Mouse (Mus musculus) midbrain, embryonic 13.5 days (tissue): ENCODE results near the gene Ndrg4. TPM values are rescaled to one million over a fixed set of nuclear protein-coding genes. Genes with fewer than 3 reads are reported as not detected.
A peak's percentile ranks its signal among the peaks of the same experiment; 100 is the strongest.
"Not testable (repeated sequence)": the region's sequence is repeated elsewhere in the genome, so short reads cannot be mapped to it uniquely, and the experiment has no call there.

ENCODE experiments used
- ATAC-seq: fragments of 200-750 bp; cut with Nextera tagmentation; 2 replicates; pipeline ENCODE4 v1.8.0; 2017; ENCODE audit warnings: mild to moderate bottlenecking, moderate TSS enrichment, moderate library complexity
- H3K27ac ChIP-seq: fragments of 300-500 bp; sonication (generic); 2 replicates; pipeline ENCODE4 v1.5.1; 2015; ENCODE audit warnings: inconsistent platforms, mild to moderate bottlenecking, moderate library complexity
- H3K27me3 ChIP-seq: fragments of 300-500 bp; sonication (generic); 2 replicates; pipeline ENCODE4 v1.6.1; 2015; ENCODE audit warnings: mild to moderate bottlenecking, inconsistent platforms
- H3K36me3 ChIP-seq: fragments of 300-500 bp; sonication (generic); 2 replicates; pipeline ENCODE4 v1.6.1; 2015; ENCODE audit warnings: mild to moderate bottlenecking, inconsistent platforms
- H3K4me1 ChIP-seq: fragments of 300-500 bp; sonication (generic); replicated peaks from 2 replicates; pipeline ENCODE4 v1.6.1; 2015; ENCODE audit warnings: inconsistent platforms
- H3K4me2 ChIP-seq: fragments of 300-500 bp; sonication (generic); replicated peaks from 2 replicates; pipeline ENCODE4 v1.6.1; 2015; ENCODE audit warnings: moderate library complexity, mild to moderate bottlenecking, inconsistent platforms
- H3K4me3 ChIP-seq: fragments of 300-500 bp; sonication (generic); replicated peaks from 2 replicates; pipeline ENCODE4 v1.5.1; 2015; ENCODE audit warnings: mild to moderate bottlenecking, inconsistent platforms
- H3K9ac ChIP-seq: fragments of 300-500 bp; sonication (generic); replicated peaks from 2 replicates; pipeline ENCODE4 v1.6.1; 2015; ENCODE audit warnings: mild to moderate bottlenecking, inconsistent platforms
- H3K9me3 ChIP-seq: fragments of 300-500 bp; sonication (generic); 2 replicates; pipeline ENCODE4 v1.6.1; 2016; ENCODE audit warnings: mild to moderate bottlenecking, inconsistent platforms
- WGBS: fragments of 180-500 bp; shearing (Covaris S2); methylation state at CpG from one replicate; pipeline ENCODE4 v1.1.7; 2015; 5-methylcytosine and 5-hydroxymethylcytosine counted together
- polyA plus RNA-seq: library from polyadenylated mRNA; unstranded; fragments of >200 nt; fragmentation: Nextera tagmentation; extraction: Ambion mirVana; gene quantifications from 2 replicates; pipeline ENCODE4 v1.2.1, GENCODE M21; 2015

Gene Ndrg4
- polyA plus RNA-seq, 1 experiment from 2014 or later = 159 TPM

GRCm38 (mm10) chr8:95661575-95661974, 15.2 kb upstream of the Ndrg4 start:
- Histone ChIP-seq H3K36me3 (no peaks in the 10 kb centered on the region), H3K4me2 (no peak overlapping the region), H3K4me3 (no peak overlapping the region), H3K27me3 (no peaks in the 10 kb centered on the region), H3K9me3 (no peaks in the 10 kb centered on the region; the same call in 1 of the 2 replicates), H3K4me1 (no peaks in the 10 kb centered on the region), H3K9ac (no peak overlapping the region), H3K27ac (no peak overlapping the region)
- ATAC-seq = no peak
- 89% methylated on average over 6 of the region's 6 CpGs for WGBS

DNA sequence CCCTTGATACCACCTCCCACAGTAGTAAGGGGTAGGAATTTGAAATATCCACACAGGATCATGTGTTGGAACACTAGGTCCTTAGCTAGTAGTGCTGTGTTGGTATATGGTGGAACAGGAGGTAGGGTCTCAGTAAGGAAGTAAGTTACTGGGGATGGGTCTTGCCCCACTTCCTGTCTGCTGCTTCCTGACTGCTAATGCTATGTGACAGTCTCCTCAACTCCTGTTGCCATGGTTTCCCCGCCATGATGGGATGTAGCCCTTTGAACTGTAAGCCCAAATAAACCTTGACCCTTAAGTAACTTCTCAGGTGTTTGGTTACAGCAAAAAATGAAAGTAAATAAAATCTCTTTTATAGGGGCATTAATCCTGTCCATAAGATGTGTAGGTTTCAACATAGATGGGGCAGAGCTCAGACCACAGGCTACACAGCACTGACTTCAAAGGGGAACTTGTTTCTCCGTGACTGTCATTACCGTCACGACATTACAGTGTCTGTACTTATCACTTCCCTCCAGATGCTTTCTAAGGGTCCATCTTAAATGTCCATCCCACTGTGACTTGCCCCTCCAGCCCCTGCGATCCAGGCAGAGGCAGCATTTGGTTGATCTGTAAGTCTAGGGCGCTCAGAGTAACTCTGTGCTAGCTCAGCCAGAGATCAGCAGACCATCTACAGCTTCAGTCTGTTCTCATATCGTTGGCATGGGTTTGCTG, 13.7 kb upstream of the Ndrg4 start:
- Histone ChIP-seq H3K9ac (no peak overlapping the region), H3K4me2 (no peak overlapping the region), H3K36me3 (no peaks in the 10 kb centered on the region), H3K27me3 (no peaks in the 10 kb centered on the region), H3K4me1 (peaks cover 3% of the 10 kb centered on the region; the same call in 1 of the 2 replicates), H3K9me3 (no peaks in the 10 kb centered on the region; the same call in 1 of the 2 replicates), H3K27ac (no peak overlapping the region), H3K4me3 (no peak overlapping the region)
- WGBS = 89% methylated on average over 7 of the region's 7 CpGs
- ATAC-seq = no peak

DNA sequence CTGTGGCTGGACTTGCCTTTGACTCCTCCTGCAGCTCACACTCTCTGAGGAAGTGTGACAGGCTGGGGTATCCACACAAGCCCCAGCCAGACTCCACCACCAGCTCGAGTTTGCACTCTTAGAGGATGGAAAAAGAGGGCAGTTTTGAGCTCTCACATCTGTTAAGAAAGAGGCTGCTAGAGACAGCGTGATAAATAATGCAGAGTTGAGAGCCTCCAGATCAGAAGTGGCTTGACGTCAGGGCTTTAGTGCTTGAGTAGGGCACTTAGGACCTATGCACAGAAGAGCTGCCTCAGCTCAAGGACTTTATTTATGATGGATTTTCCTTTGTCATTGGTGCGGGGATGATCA, 13.2 kb upstream of the Ndrg4 start:
- Histone ChIP-seq H3K36me3 (no peaks in the 10 kb centered on the region), H3K4me2 (no peak overlapping the region), H3K27me3 (no peaks in the 10 kb centered on the region), H3K9me3 (no peaks in the 10 kb centered on the region; the same call in 1 of the 2 replicates), H3K9ac (no peak overlapping the region), H3K4me3 (no peak overlapping the region), H3K4me1 (peaks cover 8% of the 10 kb centered on the region; the same call in 1 of the 2 replicates), H3K27ac (no peak overlapping the region)
- ATAC-seq = 0 out of 2 replicates have a peak, but pooled peaks have one; percentile 11
- WGBS = 72% methylated on average over 4 of the region's 4 CpGs

DNA sequence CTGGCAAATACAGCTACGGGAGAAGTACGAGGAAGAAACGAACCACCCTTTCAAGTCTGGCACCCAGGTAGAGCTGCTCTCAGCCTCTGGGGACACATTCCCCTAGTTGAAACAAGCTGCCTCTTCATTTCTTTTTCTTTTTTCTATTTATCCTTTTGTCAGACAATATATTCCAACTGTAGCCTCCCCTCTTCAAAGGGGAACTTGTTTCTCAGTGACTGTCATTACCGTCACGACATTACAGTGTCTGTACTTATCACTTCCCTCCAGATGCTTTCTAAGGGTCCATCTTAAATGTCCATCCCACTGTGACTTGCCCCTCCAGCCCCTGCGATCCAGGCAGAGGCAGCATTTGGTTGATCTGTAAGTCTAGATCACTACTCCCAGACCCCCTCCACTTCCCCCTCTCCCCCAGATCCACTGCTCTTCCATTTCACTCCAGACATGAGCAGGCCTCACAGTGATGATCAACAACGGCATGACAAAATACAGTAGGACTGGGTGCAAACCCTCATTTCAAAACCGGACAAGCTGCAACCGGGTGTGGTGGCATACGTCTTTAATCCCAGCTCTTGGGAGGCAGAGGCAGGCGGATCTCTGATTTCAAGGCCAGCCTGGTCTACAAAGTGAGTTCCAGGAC, 10.8 kb upstream of the Ndrg4 start:
- H3K4me1 ChIP-seq = peaks cover 10% of the 10 kb centered on the region; the same call in 1 of the 2 replicates
- 94% methylated on average over 11 of the region's 11 CpGs for WGBS
- H3K9me3 ChIP-seq, ATAC-seq, H3K36me3 ChIP-seq, H3K4me2 ChIP-seq, H3K4me3 ChIP-seq, H3K9ac ChIP-seq, H3K27me3 ChIP-seq, H3K27ac ChIP-seq: not testable (repeated sequence)

DNA sequence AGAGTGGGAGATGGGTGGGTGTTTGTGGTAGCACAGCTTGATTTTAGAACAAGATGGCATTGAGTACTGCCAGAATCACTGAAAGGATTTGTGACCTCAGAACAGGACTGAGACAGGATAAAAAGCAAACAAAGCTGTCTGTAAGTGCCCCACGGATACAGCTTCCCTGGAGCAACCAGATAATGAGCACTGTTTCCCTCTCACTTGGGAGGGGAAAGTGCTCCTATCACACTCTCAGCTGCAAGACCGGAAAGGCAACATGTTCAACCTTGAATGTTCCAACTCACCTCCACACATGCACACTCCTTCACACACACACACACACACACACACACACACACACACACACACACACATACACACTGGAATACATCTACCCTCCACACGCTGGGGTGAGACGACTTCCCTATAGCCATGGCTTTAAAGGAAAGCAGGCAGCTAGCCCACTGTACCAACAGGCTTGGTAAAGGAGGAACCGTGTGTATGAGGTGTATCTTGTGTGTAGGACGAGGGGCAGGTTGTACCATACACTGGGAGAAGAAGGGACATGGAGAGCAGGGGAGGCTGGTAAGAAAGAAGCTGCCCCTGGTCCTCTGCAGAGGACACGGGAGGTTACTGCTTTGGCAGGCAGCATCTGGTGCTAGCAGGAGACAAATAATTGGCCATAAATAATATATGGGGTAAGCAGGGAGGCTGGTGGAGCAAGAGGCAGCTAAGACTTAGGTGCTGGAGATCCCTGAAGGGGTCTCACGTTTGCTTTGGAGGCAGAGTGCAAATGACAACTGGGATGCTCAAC, 8.4 kb upstream of the Ndrg4 start:
- no peak overlapping the region for H3K4me3 ChIP-seq
- peak; percentile 69 for ATAC-seq
- H3K27ac ChIP-seq = peak overlapping the region; percentile 35
- WGBS = 55% methylated on average over 8 of the region's 8 CpGs
- H3K4me2 ChIP-seq = no peak overlapping the region
- no peaks in the 10 kb centered on the region; the same call in 1 of the 2 replicates for H3K9me3 ChIP-seq
- H3K9ac ChIP-seq = no peak overlapping the region
- H3K27me3 ChIP-seq = no peaks in the 10 kb centered on the region
- peaks cover 10% of the 10 kb centered on the region; the same call in 1 of the 2 replicates for H3K4me1 ChIP-seq
- no peaks in the 10 kb centered on the region for H3K36me3 ChIP-seq

- Histone ChIP-seq H3K27ac (no peak overlapping the region), H3K9me3 (no peaks in the 10 kb centered on the region; the same call in 1 of the 2 replicates), H3K36me3 (no peaks in the 10 kb centered on the region), H3K9ac (no peak overlapping the region), H3K4me2 (no peak overlapping the region), H3K4me3 (no peak overlapping the region), H3K4me1 (peaks cover 10% of the 10 kb centered on the region; the same call in 1 of the 2 replicates), H3K27me3 (peaks cover 6% of the 10 kb centered on the region)
- 83% methylated on average over 2 of the region's 2 CpGs for WGBS
- ATAC-seq = no peak
These were observed 6.8 kb upstream of the Ndrg4 start for GRCm38 (mm10) chr8:95669967-95670366.

DNA sequence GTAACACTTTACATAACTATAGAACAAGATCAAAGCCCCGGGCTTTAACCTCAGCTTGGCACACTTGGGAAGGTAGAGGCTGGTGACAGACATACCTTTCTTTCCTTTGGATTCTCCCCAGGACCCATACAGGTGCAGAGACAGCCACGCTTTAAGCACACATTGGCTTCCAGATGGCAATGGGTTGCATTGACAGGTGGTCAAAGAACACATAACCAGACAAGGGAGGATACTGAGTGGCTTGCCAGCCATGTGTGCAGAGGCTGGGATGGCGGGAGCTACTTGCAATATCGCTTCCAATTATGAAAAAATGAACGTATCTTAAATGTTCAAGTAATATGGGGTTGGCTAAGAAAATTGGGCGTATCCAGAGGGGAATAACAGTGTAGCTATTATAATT, 4.9 kb upstream of the Ndrg4 start:
- Histone ChIP-seq H3K27me3 (peaks cover 25% of the 10 kb centered on the region), H3K4me3 (no peak overlapping the region), H3K4me1 (peaks cover 10% of the 10 kb centered on the region; the same call in 1 of the 2 replicates), H3K9ac (no peak overlapping the region), H3K9me3 (no peaks in the 10 kb centered on the region), H3K4me2 (no peak overlapping the region), H3K27ac (no peak overlapping the region), H3K36me3 (no peaks in the 10 kb centered on the region)
- WGBS = 91% methylated on average over 6 of the region's 6 CpGs
- ATAC-seq = no peak

GRCm38 (mm10) chr8:95672811-95673210, 4.0 kb upstream of the Ndrg4 start:
- Histone ChIP-seq H3K36me3 (no peaks in the 10 kb centered on the region), H3K27ac (no peak overlapping the region), H3K4me1 (peaks cover 10% of the 10 kb centered on the region), H3K9ac (no peak overlapping the region), H3K27me3 (peaks cover 32% of the 10 kb centered on the region), H3K4me2 (no peak overlapping the region), H3K4me3 (no peak overlapping the region), H3K9me3 (no peaks in the 10 kb centered on the region)
- WGBS = 80% methylated on average over 5 of the region's 5 CpGs
- no peak for ATAC-seq

DNA sequence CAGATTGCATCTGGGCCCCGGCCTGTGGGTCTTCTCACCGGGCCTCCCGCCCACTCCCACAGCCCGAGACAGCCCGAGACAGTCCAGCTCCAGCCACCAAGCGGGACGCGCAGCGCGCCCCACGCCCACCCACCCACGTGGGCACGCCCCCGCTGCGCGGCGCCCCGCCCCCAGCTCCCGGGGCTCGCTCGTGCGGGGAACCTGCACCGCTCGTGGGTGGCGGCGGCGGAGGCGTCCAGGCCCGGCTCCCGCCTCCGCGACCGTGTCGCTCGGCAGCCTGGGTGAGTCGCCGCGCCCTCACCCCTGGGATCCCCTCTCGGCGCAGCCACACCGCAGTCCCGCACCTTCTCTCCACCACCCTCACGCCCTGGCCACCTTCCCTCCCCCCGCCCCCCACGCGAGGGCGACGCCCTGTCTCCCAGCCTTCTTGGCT, 827 bp downstream of the Ndrg4 start:
- peaks cover 14% of the 10 kb centered on the region for H3K4me1 ChIP-seq
- peak overlapping the region; percentile 82 for H3K4me2 ChIP-seq
- no peaks in the 10 kb centered on the region for H3K36me3 ChIP-seq
- 0% methylated on average over 12 of the region's 48 CpGs for WGBS
- ATAC-seq = peak; percentile 67
- H3K27me3 ChIP-seq = peaks cover 62% of the 10 kb centered on the region
- peak overlapping the region; percentile 62 for H3K4me3 ChIP-seq
- peak overlapping the region; percentile 77 for H3K9ac ChIP-seq
- H3K27ac ChIP-seq = peak overlapping the region; percentile 30; the same call in 1 of the 2 replicates
- H3K9me3 ChIP-seq = no peaks in the 10 kb centered on the region

DNA sequence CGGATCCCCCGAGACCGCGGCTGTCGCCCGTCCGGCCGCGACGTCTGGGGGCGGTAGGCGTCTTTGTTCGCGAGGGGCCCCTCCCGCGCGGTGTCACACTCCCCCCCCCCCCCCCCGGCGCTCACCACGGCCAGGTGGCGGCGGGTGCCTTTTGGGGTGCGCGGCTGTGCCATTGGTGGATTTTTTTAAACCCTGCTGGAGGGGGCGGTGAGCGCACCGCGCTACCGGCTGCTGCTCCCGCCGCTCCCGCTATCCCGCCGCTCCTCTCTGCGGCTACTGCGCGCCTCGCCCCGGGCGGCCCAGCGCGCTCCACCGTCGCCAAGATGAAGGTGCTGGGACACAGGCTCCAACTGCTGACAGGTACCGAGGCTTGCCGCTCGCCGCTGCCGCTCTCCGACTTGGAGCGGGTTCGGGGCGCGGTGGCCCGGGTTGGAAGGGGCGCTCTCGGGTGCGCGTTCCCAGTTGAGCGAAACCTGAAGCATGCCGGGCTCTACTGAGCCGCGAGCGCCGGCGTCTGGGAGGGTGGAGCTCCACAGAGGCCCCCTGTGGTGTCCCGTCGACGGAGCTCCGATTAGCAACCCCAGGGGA, 1.3 kb downstream of the Ndrg4 start:
- Histone ChIP-seq H3K9me3 (no peaks in the 10 kb centered on the region), H3K36me3 (no peaks in the 10 kb centered on the region), H3K9ac (peak overlapping the region; percentile 77), H3K4me3 (peak overlapping the region; percentile 62), H3K4me2 (peak overlapping the region; percentile 82), H3K4me1 (peaks cover 14% of the 10 kb centered on the region), H3K27ac (peak overlapping the region; percentile 30; the same call in 1 of the 2 replicates), H3K27me3 (peaks cover 62% of the 10 kb centered on the region)
- under 1% methylated on average over 63 of the region's 70 CpGs for WGBS
- ATAC-seq = peak; percentile 64

DNA sequence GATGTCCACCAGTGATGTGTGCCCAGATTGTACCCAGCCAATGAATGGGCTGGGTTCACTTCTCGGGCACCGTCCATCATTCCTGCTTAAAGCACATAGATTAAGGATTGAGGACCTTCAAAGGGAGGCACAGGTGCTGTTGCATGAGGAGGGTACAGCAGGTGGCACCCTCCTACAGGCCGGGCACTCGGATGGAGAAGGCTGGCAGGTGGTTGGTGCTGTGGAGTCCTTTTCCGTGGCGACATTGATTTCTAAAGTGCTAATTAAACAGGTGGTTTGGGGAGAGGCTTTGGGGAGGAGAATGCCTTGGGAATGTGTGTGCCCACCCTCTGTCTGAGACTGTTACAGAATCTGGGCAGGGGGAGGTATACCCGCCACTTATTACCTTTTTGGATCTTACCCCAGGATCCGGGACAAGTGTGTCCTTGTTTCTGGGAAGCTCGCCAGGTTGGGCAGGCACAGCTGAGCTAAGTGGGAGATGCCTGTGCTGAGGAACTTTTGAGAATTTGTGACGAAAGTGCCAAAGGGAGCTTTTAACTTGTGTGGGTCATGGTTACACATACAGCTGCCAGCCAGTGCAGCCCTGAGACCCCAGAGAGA, 11.4 kb downstream of the Ndrg4 start:
- Histone ChIP-seq H3K4me3 (no peak overlapping the region), H3K4me1 (no peaks in the 10 kb centered on the region), H3K27me3 (0 out of 2 replicates have a peak, but pooled peaks cover 3% of the 10 kb centered on the region), H3K27ac (no peak overlapping the region), H3K9ac (no peak overlapping the region), H3K4me2 (no peak overlapping the region), H3K36me3 (no peaks in the 10 kb centered on the region), H3K9me3 (no peaks in the 10 kb centered on the region)
- no peak for ATAC-seq
- WGBS = 80% methylated on average over 10 of the region's 10 CpGs
